Mouse (Mus musculus) heart, adult 9 months (tissue): ENCODE results near the gene Cabp4.
A peak's percentile ranks its signal among the peaks of the same experiment; 100 is the strongest.

ENCODE experiments used
- DNase-seq, 2 experiments: peaks; one replicate each; pipeline ENCODE4 v3.0.0; 2022; ENCODE audit warnings: low spot score in 2 of 2

Gene Cabp4

GRCm38 (mm10) chr19:4164721-4165120 lies 20.9 kb upstream of the Cabp4 start:
- DNase-seq: no peak

DNA sequence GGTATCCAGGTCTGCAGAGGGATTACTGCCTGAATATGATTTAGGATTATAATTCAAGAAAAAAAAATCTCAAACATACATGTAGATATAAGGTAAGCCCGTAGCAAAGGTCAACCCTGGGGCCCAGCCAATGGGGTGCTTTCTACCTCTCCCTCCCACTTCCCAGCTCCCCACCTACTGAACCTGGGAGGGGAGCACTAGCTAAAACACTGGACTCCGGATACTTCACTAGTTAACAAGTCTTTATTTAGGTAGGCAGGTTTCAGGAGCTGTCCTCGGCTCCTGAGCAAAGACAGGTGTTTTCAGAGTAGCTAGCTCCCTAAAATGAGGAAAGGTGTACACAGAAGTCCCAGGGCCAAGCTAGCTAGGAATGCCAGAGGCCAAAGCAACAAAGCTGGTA lies 20.3 kb upstream of the Cabp4 start:
- no peak for DNase-seq

- no peak for DNase-seq
Measured at GRCm38 (mm10) chr19:4163543-4163887, 19.7 kb upstream of the Cabp4 start.

DNA sequence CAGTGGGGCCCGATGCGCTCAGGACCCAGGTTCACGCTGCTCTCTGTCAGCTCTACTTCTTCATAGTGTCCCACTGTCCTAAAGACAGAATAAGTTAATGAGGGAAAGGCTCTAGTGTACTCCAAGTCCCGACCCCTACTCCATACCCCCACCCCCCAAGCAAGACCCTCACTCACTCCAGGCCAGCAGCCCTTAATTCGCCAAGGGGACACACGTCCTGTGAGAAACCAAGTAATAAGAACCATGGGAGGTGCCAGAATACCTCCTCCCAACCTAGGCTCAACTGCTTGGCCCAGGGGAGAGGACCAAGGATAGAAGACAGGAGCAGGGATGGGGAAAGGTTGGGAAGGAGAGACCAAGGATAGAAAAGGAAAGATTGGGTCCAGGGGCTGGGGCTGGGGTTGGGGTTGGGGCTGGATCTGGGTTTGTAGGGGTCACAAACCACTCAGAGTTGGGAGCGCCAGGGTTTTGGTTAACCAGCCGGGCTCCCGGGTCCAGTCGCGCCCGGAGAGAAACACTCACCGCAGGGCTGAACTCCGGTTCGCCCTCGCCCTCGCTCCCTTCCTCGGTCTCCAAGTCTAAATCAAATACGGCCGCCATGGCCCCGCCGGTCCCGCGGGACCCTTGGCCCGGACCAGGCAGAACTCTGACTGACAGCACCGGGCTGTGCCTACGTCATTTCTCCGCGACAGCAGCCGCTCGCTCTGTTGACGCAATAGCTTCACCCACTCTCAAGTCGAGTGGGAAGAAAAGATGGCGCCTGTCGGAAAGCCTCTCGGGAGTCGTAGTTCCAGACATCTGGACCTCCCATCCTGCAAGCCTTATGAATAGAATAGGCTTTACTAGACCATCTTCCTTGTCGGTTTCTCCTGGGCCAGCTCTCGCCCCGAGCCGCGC lies 19.1 kb upstream of the Cabp4 start, which contains the start of gene Rps6kb2:
Gene Rps6kb2 (minus strand): TSS at position 709 of the 897 bp plus-strand sequence.
- peak; percentile 97 for DNase-seq

GRCm38 (mm10) chr19:4159049-4159448 lies 15.2 kb upstream of the Cabp4 start:
- no peak for DNase-seq

DNA sequence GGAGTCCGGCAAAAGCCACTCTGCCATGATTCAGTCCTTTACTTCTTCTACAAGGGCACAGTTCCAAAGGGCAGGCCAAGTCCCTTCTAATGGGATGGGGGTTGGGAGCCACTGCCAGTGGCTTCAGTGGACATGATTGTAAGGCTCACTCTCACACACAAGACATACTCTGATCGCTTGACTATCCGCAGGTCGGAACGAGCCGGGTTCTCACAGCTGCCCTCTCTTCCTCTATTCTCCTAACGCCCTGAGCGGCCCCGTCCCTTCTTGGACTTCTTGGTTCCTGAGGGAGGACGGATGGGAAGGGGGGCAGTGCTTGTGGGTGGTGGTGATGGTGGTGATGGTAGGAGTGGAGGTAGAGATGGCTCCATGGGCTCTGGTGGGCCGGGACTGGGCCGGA lies 12.9 kb upstream of the Cabp4 start:
- no peak for DNase-seq

GRCm38 (mm10) chr19:4156073-4156579 lies 12.3 kb upstream of the Cabp4 start:
- no peak for DNase-seq

DNA sequence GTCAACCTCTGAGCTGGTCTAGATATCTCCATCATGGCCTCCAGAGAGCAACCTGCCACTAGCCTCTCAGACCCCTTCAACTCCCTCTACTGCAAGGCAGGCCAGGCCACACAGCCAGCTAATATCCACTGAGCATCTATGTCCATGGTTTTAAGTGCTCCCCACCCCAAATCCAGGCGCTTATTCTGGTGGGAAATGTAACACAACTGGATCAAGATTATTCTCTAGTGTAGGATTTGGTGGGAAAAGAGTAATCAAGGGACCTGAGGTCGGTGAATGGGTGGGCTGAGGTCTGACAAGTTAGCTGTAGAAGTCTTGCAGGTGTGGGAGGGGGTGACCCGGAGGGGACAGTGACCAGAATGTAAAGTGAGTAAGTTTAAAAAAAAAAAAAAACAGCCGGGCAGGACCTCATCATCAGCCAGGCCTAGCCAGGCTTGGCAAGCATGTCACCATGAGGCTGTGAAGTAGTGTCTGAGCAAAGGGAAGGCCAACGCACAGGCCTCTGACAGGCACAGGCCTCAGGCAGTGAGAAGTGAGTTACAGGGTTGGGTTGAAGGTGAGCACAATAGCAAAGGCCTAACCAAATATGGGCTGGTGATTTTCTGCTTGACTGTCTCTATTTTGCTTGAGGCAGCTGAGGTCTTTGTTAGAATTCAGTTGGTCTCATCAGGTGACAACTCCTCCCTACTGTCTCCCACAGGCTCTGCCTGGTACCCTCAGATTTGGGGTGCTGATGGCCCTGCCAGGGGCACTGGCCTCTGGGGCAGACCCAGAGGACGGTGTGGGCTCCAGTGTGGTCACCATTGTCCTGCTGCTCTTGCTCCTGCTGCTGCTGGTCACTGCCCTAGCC lies 11.6 kb upstream of the Cabp4 start:
- no peak for DNase-seq

- DNase-seq: no peak
Measured at GRCm38 (mm10) chr19:4154437-4155222, 10.8 kb upstream of the Cabp4 start.

GRCm38 (mm10) chr19:4153232-4153654 lies 9.4 kb upstream of the Cabp4 start, which contains the start of gene Ptprcap:
TSS of gene Ptprcap (plus strand) at chr19:4153604.
- DNase-seq: no peak

DNA sequence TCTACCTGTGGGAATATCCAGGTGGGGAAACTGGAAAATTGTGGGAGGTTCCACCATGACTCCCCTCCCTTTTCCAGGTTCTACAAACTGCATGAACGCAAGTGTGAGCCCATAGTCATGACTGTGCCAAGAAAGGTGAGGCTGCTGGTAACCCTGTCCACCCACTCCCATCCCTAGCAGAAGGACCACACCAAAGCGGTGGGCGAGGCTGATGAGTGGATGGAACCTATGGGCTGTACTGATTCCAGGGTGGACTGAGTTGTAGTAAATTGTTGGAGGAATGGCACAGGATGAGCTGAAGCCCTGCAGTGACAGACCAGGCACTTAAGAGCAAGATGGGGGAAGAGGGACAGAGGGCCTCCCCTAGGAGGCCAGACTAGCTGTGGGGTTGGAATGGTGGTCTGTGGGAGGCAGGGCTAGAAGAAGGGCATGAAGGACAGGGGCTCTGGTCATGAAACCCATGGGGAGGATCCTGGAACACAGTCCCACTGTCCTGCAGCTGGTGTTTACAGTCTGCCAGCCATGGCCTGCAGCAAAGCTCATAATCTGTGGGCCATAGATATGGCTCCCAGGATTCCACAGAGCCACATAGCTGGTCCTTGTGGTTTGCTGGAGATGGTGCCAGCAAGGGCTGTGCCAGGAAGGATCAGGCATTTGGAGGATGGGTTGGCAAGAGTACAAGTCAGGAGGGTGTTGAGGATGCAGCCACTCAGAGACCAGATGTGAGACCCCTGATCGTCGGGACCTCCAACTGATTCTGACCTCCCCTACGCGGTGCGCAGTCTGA lies 8.8 kb upstream of the Cabp4 start:
- DNase-seq: no peak

DNA sequence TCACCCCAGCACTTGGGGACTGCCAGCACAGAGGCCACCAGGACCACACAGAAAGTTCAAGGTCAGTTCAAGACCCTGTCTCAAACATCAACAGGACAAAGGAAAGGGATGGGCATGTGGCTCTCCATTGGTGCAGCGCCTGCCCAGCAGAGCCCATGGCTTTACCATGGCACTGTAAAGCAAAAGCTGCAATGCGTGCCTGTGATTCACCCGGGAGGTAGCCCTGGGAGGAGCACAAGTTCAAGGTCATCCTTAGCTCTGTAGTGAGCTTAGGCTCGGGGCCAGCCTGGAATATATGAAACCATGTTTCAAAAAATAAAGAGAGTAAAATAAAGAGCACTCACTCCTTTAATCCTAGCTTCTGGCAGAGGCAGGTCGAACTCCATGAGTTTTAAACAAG lies 8.1 kb upstream of the Cabp4 start:
- no peak for DNase-seq

GRCm38 (mm10) chr19:4151488-4151860 lies 7.6 kb upstream of the Cabp4 start:
- DNase-seq: no peak

GRCm38 (mm10) chr19:4150567-4151487 lies 7.0 kb upstream of the Cabp4 start:
- no peak for DNase-seq

DNA sequence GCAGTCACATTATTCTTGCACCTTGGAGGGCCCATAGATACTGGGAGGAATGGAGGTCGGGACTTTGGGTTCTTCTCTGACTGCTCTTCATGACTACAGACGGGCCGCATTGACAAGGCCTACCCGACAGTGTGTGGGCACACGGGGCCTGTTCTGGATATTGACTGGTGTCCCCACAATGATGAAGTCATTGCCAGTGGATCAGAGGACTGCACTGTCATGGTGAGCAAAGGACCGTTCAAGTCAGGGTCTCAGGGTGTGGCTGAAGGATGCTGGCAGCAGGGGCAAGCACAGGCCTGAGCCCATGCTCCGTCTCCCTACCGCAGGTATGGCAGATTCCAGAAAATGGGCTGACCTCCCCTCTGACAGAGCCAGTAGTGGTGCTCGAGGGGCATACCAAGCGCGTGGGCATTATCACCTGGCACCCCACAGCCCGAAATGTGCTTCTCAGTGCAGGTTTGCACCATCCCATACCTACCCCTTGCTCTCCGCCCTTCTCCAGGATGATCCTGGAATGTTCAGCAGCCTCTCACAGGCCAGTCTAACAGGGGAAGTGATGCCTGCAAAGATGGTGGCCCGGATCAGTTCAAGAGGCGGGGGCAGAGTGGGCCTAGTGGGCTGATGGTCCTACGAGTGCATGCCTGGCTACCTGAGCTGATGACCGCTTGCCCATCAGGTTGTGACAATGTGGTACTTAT lies 6.1 kb upstream of the Cabp4 start:
- DNase-seq: no peak

- no peak for DNase-seq
Measured at GRCm38 (mm10) chr19:4149283-4149682, 5.5 kb upstream of the Cabp4 start.

- no peak for DNase-seq
Measured at GRCm38 (mm10) chr19:4148819-4149218, 5.0 kb upstream of the Cabp4 start.

- DNase-seq: peak; percentile 97 to 98
Measured at GRCm38 (mm10) chr19:4148491-4148806, 4.6 kb upstream of the Cabp4 start, which contains the start of gene Coro1b. TSS of gene Coro1b (plus strand) at chr19:4148619.

DNA sequence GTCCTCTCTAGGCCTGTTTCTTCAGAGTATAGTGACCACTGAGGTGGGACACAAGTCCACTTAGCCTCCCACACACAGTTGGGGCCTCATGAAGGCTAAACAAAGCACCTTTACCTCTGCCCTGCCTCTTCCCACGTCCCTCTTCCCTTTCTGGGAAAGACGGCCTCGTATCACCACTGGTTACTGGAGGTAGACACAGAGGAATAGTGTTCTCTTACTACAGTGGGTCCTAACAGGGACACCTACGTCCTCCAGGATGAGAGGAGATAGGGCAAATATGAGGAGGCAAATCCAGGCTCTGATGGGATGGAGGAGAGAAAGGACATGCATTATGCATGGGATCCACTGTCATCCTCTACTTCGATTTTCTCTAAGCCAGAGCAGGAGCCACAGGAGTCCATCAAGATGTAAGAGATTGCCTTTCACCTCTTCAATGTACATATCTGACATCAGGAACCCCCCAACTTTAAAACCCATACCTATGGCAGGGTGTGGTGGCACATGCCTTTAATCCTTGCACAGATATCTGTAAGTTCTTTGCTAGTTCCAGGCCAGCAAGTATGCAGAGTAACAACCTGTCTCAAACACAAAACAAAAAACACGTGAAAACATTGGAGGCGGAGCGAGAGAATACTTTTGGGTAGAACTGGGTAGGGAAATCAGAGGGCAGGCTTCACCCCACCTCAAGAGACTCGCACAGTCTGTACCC lies 4.1 kb upstream of the Cabp4 start:
- no peak for DNase-seq
